Mouse (Mus musculus): ENCODE results near the gene Dach1. TPM values are rescaled to one million over a fixed set of nuclear protein-coding genes. Genes with fewer than 3 reads are reported as not detected.

Gene Dach1
- total RNA-seq, 2 experiments from 2014 or later: 21.5 to 25.6 TPM

DNA sequence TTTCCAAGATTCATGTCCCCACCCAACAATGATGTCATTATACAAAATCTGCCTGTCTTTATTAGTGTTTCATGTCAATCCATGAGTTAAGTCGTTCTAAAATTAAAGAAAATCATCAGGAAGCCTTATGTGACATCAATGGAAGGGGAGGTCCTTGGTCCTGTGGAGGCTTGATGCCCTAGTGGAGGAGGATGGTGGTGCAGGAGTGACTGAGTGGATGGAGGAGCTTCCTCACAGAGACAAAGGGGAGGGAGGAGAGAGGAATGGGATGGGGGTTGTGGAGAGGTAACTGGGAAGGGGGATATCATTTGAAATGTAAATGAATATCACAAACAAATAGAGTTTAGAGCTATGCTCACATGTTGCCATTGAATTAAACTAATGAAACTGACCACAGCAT is 287.6 kb downstream of the Dach1 start:
- DNase-seq: no peak
- intact Hi-C loops (cut with DNase I): no loop called here

DNA sequence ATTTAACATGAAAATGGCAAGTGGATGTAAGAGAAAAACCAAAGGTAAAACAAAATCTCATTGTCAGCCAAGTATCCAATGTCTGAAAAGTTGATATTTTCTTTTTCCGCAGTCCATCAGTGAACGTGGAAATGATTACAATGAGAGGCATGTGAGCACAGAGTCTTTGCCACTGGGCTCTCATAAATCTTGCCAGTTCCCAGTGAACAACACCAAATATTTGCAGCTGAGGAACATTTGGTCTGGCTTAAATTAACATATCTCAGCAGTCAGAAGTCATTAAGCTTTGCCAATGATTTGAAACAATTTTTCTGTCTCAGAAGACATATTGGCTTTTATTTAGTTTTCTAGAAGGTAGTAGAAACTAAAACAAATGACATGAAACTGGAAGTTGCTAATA is 298.6 kb downstream of the Dach1 start:
- intact Hi-C loops (cut with DNase I): no loop called here

GRCm38 (mm10) chr14:97858384-97858783 is 311.2 kb downstream of the Dach1 start:
- DNase-seq: no peak
- intact Hi-C loops (cut with DNase I): no loop called here

More for the DNA sequence above, 298.6 kb downstream of the Dach1 start:
- DNase-seq: no peak

DNA sequence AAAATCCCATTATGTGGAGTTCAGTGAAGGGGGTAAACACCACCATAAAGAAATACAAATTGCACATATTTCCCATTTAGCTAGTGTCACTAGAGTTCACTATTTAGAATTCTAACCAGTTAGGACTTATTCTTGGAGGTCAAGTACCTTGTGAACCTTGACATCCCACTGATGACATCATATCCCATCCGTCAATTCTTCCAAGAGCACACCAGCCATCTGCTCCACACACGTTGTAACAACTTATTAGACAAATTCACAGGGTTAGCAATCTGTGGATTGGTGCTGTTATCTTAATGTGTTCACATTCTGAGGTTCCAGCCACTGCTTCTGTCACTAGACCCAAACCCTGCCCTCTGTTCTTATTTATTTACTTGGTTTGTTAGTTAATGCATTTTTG is 312.3 kb downstream of the Dach1 start:
- no peak for DNase-seq
- intact Hi-C loops (cut with DNase I): no loop called here

- intact Hi-C loops (cut with DNase I): no loop called here
- no peak for DNase-seq
Observed at GRCm38 (mm10) chr14:97855345-97855744, 314.2 kb downstream of the Dach1 start.

- DNase-seq: no peak
- intact Hi-C loops (cut with DNase I): no loop called here
Observed at GRCm38 (mm10) chr14:97850486-97850885, 319.1 kb downstream of the Dach1 start.

DNA sequence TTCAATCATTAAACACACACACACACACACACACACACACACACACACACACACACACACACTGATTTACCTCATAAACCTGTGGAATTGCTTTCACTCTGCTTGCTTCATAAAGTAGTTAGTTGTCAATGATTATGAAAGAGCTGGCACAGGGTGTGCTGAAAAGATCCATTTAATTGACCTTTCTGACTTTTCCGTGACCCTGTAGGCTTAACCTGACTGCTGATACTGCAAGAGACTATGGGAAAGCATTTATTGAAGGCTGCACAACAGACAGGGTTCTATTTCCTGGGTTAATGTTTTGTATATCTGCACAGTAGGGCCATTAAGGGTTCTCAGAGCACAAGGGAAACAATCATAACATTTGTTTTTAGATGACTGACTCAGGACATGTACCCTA is 321.9 kb downstream of the Dach1 start:
- DNase-seq: no peak
- intact Hi-C loops (cut with DNase I): no loop called here

DNA sequence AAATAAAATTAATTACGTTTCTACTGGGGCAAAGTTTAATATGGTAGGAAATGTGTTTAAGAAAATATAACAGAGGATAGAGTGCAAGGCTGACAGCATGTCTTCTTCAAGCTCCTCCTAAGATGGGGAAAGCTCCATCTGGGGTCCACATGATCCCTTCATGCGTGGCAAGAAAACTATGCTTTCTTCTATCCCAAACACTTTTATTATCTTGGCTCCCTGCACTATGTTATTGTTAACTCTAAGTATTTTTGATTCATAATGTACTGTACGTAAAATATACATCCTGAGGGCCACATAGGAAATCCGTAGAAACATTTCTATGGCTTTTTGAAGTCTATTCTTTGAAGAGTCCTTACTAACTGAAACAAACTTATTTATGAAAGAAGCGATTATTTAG is 330.3 kb downstream of the Dach1 start:
- DNase-seq: no peak
- intact Hi-C loops (cut with DNase I): no loop called here

GRCm38 (mm10) chr14:97829865-97830264 is 339.7 kb downstream of the Dach1 start:
- intact Hi-C loops (cut with DNase I): no loop called here
- DNase-seq: no peak

DNA sequence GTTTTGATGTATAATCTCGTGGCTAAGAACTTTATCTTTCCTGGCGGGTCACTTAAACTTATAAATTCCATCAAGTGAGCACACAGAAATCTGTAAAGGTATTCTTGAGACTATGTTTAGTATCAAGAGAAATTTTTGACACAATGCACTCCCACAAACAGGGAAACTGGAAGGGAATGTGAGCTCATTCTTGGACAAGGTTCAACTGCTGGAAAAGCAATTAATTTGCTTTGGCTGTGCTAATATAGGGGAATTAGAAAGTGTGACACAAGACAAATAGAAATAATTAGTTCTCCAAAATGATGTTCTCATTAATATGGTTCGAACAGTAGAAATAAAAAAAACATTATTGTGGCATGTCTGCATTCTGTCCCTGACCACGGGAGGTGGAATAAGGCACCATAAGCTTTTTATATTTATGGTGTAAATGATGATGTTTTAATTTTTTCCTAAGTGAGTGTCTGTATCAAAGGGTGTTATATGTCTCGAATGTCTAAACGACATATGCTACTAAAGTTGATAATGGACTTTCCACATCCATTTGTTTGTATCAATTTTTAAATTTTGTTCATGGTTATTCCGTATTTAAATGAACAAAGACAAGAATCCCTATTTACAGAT is 354.9 kb downstream of the Dach1 start:
- DNase-seq: peak; percentile 52 to 58
- intact Hi-C loops (cut with DNase I): loop anchor here (5.0 to 10.0 kb wide), 2 partner anchors 227 to 350 kb away; partner anchors contain the start of gene Dach1

GRCm38 (mm10) chr14:97813557-97813956 is 356.0 kb downstream of the Dach1 start:
- DNase-seq: no peak
- intact Hi-C loops (cut with DNase I): loop anchor here (5.0 to 10.0 kb wide), 2 partner anchors 226 to 351 kb away; partner anchors contain the start of gene Dach1

DNA sequence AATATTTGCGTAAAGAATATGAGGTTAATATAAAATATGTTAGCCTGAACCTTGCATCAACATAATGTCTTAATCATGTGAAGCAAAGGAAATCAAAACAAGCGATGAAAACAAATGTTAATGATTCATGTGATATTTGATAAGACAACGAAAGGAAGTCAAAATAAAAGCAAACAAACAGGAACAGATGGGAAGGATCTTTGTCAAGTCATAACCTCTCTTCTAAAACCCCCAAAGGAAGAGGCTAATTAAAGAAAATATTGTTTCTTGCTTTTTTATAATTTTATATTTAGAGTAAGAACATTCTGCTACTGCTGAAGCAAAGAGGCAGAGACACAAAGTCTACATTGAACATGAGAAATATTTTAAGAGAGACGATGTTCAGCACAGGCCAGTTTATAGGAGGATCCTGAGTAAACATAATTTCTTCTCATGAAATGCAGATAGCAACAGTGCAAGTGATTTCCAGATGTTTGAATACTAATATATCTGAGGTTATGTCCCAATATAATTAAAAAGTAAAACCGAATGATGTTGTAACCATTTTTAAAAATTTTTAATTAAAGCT is 374.1 kb downstream of the Dach1 start:
- intact Hi-C loops (cut with DNase I): no loop called here
- DNase-seq: no peak

DNA sequence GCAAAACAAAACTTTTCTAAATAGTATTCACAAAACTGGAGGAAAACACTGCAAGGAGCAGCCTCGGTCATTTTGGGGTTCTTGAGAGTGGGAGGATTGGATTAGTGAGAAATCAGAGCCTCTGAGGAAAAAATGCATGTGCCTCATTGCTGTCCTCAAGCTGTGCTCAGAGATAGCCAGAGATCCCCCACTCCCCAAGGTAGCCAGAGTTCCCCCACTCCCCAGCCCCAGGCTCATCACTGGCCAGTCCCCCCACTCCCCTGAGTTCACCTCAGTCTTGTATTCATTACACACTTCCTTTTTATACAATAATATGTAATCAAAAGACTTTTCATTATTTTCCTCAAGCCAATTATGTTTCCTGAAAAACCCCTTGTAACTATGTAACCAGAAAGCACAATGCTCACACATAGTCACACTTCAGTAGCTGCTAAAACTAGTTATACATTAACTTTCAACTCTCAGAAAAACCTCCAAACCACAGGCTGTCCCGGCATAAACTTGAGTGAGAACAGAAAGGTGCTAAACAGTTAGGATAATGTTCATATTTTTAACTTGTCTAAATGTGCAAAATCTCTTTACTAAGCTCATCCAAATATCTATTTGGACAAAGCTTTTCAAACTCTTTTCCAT is 395.3 kb downstream of the Dach1 start:
- intact Hi-C loops (cut with DNase I): no loop called here
- no peak for DNase-seq

DNA sequence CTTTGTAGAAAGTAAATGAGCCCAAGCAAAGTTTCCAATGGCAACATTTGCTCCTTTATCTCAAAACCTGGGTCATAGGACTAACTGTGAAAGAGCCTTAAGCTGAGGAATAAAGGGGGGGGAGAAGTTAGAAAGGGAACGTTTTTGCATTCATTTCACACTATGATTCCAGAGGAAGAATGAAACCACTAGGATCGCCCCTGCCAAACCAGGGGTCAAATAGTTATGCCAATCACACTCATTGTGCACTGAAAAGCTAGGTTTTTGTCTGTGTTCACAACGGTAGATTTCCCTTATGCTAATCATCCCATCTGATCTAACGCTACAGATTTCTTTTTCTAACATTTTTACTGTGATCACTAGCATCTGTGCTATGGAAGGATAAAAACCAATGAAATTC is 415.2 kb downstream of the Dach1 start:
- intact Hi-C loops (cut with DNase I): no loop called here
- DNase-seq: no peak

DNA sequence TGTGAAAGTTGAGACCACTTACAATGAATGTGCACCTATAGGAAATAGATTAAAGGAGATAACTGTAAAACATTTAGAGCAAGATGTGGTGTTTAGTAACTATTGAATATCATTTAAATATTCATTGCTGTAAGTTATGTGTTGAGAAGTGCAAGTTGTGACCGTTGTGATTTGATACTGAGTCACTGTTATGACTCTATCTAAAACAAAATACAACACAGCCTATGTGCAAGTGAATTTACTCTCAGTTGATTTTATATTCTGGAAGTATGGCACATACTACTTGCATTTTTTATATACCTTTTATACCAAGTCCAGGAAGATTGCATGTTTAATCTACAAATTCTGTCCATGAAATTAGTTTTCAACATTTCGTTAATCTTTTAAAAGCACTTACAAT is 415.6 kb downstream of the Dach1 start:
- no peak for DNase-seq
- intact Hi-C loops (cut with DNase I): no loop called here

DNA sequence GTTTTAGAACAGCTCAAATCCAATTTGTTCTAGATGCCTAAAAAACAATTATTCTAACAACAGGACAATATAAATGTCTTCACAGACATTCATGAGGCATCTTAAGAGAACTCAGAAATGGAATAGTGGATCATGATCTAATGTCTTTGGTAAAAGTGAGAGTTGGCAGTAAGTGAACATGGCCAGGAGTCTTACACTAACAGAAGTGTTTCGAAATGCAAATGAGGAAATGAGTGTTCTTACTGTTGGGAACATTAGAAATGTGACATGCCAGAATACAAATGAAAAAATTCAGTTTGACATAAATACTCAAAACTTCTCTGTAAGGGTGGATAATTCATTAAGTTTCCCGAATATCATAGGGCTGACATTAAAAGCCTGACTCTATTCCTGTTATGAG is 426.3 kb downstream of the Dach1 start:
- no peak for DNase-seq
- intact Hi-C loops (cut with DNase I): no loop called here

DNA sequence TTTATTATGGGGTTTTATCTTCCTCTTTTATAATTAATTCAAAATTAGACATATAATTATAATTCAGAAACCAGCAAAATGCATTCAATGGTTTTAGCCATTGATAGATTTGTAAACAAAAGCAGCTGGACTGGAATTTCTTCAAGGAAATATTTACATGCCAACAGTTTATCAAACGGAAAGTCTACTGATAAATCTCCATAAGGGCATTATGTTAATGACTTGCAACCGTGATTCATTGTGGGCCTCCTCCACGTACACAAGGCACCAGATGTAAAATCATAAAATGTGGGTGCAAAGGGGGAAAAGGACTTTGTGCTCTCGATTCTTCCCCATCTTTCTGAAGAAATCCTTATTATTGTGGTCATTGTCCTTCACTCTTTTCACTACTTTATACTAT is 426.8 kb downstream of the Dach1 start:
- no peak for DNase-seq
- intact Hi-C loops (cut with DNase I): no loop called here

Measured in heart, postnatal 10 days (tissue).